Mouse (Mus musculus) spleen, adult 2 months (tissue): ENCODE measurements around the gene Pdpn. TPM values are rescaled to one million over a fixed set of nuclear protein-coding genes. Genes with fewer than 3 reads are reported as not detected.

Source experiments
- DNase-seq, 2 experiments: peaks; one replicate each; pipeline versions ENCODE4 v3.0.0 to v3.0.0-alpha.2; 2012 to 2021; ENCODE audit warnings: low spot score in 2 of 2, low read depth in 1 of 2
- H3K27ac ChIP-seq: fragments of 200-500 bp; 2 replicates; pipeline ENCODE4 v1.5.1; 2012; ENCODE audit warnings: low read length, inconsistent platforms; ENCODE audit not compliant: insufficient read depth
- H3K27me3 ChIP-seq: fragments of 200-500 bp; 2 replicates; pipeline ENCODE4 v1.6.1; 2012; ENCODE audit warnings: mild to moderate bottlenecking, moderate library complexity, low read length, inconsistent platforms; ENCODE audit not compliant: control insufficient read depth, insufficient read depth
- H3K36me3 ChIP-seq: fragments of 200-500 bp; 2 replicates; pipeline ENCODE4 v1.6.1; 2012; ENCODE audit warnings: mild to moderate bottlenecking, low read length, inconsistent platforms; ENCODE audit not compliant: control insufficient read depth, insufficient read depth
- H3K4me1 ChIP-seq: fragments of 200-500 bp; 2 replicates; pipeline ENCODE4 v1.6.1; 2011; ENCODE audit warnings: inconsistent platforms; ENCODE audit not compliant: control insufficient read depth, insufficient read depth, insufficient read length
- H3K4me3 ChIP-seq: fragments of 200-500 bp; 2 replicates; pipeline ENCODE4 v1.5.1; 2011; ENCODE audit warnings: mild to moderate bottlenecking, inconsistent platforms; ENCODE audit not compliant: insufficient read depth, insufficient read length; ENCODE audit errors: extremely low read depth
- CTCF ChIP-seq: fragments of 200-500 bp; IDR thresholded peaks from 2 replicates; pipeline ENCODE4 v1.5.1; 2011; ENCODE audit warnings: mild to moderate bottlenecking, inconsistent platforms; ENCODE audit not compliant: insufficient read depth, insufficient read length, insufficient replicate concordance; ENCODE audit errors: extremely low read depth
- POLR2A ChIP-seq: fragments of 200-500 bp; IDR thresholded peaks from 2 replicates; pipeline ENCODE4 v1.6.1; 2011; ENCODE audit warnings: low read depth, low read length, inconsistent platforms
- whole genome bisulfite sequencing: fragments of 180-500 bp; shearing (Covaris S2); methylation state at CpG from one replicate; pipeline ENCODE4 v1.1.7; 2018; 5-methylcytosine and 5-hydroxymethylcytosine counted together
- polyA plus RNA-seq: library from polyadenylated mRNA; depleted of rRNA; stranded (reverse); fragments of >200 nt; gene quantifications from 2 replicates; pipeline ENCODE4 v1.2.3, GENCODE M21; 2012

Pdpn gene
- polyA plus RNA-seq, 1 experiment, result 0.28 TPM

- no peak for DNase-seq
- no peaks in the 10 kb centered on the region for H3K36me3 ChIP-seq
- H3K27me3 ChIP-seq, result no peaks in the 10 kb centered on the region
- H3K4me1 ChIP-seq, result no peaks in the 10 kb centered on the region
- no peak overlapping the region for H3K4me3 ChIP-seq
- WGBS, result 63% methylated on average over 5 of the region's 5 CpGs
- H3K27ac ChIP-seq, result no peak overlapping the region
- no peak for TF ChIP-seq CTCF
- no peak for TF ChIP-seq POLR2A
Measured at GRCm38 (mm10) chr4:143305987-143306772, 6.8 kb upstream of the Pdpn start.

GRCm38 (mm10) chr4:143305031-143305430 lies 5.7 kb upstream of the Pdpn start:
- no peak for DNase-seq
- Histone ChIP-seq H3K36me3 (no peaks in the 10 kb centered on the region), H3K4me1 (no peaks in the 10 kb centered on the region), H3K27me3 (no peaks in the 10 kb centered on the region), H3K27ac (no peak overlapping the region), H3K4me3 (no peak overlapping the region)
- 85% methylated on average over 4 of the region's 4 CpGs for WGBS
- TF ChIP-seq POLR2A (no peak), CTCF (no peak)

- WGBS, result 63% methylated on average over 11 of the region's 11 CpGs
- Histone ChIP-seq H3K27me3 (peaks cover 1% of the 10 kb centered on the region; the same call in 1 of the 2 replicates), H3K4me3 (no peak overlapping the region), H3K4me1 (no peaks in the 10 kb centered on the region), H3K27ac (no peak overlapping the region), H3K36me3 (no peaks in the 10 kb centered on the region)
- TF ChIP-seq POLR2A (no peak), CTCF (no peak)
- no peak for DNase-seq
Measured at GRCm38 (mm10) chr4:143302279-143302890, 3.0 kb upstream of the Pdpn start.

GRCm38 (mm10) chr4:143301875-143302274 lies 2.5 kb upstream of the Pdpn start:
- no peak for DNase-seq
- Histone ChIP-seq H3K36me3 (no peaks in the 10 kb centered on the region), H3K27ac (no peak overlapping the region), H3K4me1 (no peaks in the 10 kb centered on the region), H3K4me3 (no peak overlapping the region), H3K27me3 (peaks cover 1% of the 10 kb centered on the region; the same call in 1 of the 2 replicates)
- WGBS, result 65% methylated on average over 4 of the region's 4 CpGs
- TF ChIP-seq POLR2A, result no peak
- no peak for TF ChIP-seq CTCF

GRCm38 (mm10) chr4:143301042-143301441 lies 1.7 kb upstream of the Pdpn start:
- H3K4me3 ChIP-seq, result no peak overlapping the region
- TF ChIP-seq POLR2A (no peak), CTCF (no peak)
- H3K27me3 ChIP-seq, result peaks cover 1% of the 10 kb centered on the region; the same call in 1 of the 2 replicates
- H3K36me3 ChIP-seq, result no peaks in the 10 kb centered on the region
- DNase-seq, result no peak
- H3K27ac ChIP-seq, result no peak overlapping the region
- 64% methylated on average over 5 of the region's 5 CpGs for WGBS
- H3K4me1 ChIP-seq, result no peaks in the 10 kb centered on the region

GRCm38 (mm10) chr4:143300113-143300688 lies 837 bp upstream of the Pdpn start:
- WGBS, result 31% methylated on average over 12 of the region's 12 CpGs
- Histone ChIP-seq H3K36me3 (no peaks in the 10 kb centered on the region), H3K27me3 (peaks cover 1% of the 10 kb centered on the region; the same call in 1 of the 2 replicates), H3K4me3 (no peak overlapping the region), H3K4me1 (no peaks in the 10 kb centered on the region), H3K27ac (no peak overlapping the region)
- TF ChIP-seq POLR2A (no peak), CTCF (no peak)
- no peak for DNase-seq
